Mouse (Mus musculus) frontal cortex, postnatal 14 days (tissue): ENCODE results near the gene Chac1.
A peak's percentile ranks its signal among the peaks of the same experiment; 100 is the strongest.

Experiments used
- DNase-seq, 2 experiments: peaks; one replicate each; pipeline ENCODE4 v3.0.0; 2022; ENCODE audit warnings: low spot score in 2 of 2

Gene Chac1

GRCm38 (mm10) chr2:119350555-119351486 lies at the start of gene Chac1:
Chac1 (plus strand) TSS chr2:119351229.
- DNase-seq: peak; percentile 92 to 95

GRCm38 (mm10) chr2:119302876-119303275 lies 48.2 kb upstream of the Chac1 start:
- no peak for DNase-seq

GRCm38 (mm10) chr2:119304391-119304790 lies 46.6 kb upstream of the Chac1 start:
- DNase-seq: no peak

GRCm38 (mm10) chr2:119304798-119305208 lies 46.2 kb upstream of the Chac1 start:
- no peak for DNase-seq

GRCm38 (mm10) chr2:119311544-119311943 lies 39.5 kb upstream of the Chac1 start:
- DNase-seq: no peak

GRCm38 (mm10) chr2:119312380-119312958 lies 38.6 kb upstream of the Chac1 start:
- no peak for DNase-seq

GRCm38 (mm10) chr2:119313780-119314479 lies 37.1 kb upstream of the Chac1 start:
- DNase-seq: no peak

GRCm38 (mm10) chr2:119314742-119315310 lies 36.2 kb upstream of the Chac1 start:
- DNase-seq: no peak

GRCm38 (mm10) chr2:119318043-119318710 lies 32.9 kb upstream of the Chac1 start:
- DNase-seq: no peak

GRCm38 (mm10) chr2:119320571-119320970 lies 30.5 kb upstream of the Chac1 start:
- no peak for DNase-seq

GRCm38 (mm10) chr2:119321771-119322586 lies 29.1 kb upstream of the Chac1 start:
- DNase-seq: no peak

- DNase-seq: peak; percentile 52
Observed at GRCm38 (mm10) chr2:119322587-119323300, 28.3 kb upstream of the Chac1 start.

- no peak for DNase-seq
Observed at GRCm38 (mm10) chr2:119323866-119324575, 27.0 kb upstream of the Chac1 start.

- DNase-seq: no peak
Observed at GRCm38 (mm10) chr2:119324576-119325318, 26.3 kb upstream of the Chac1 start.

- no peak for DNase-seq
Observed at GRCm38 (mm10) chr2:119325568-119326143, 25.4 kb upstream of the Chac1 start, which contains the start of gene Dll4. Dll4 (plus strand) TSS chr2:119325784.

- DNase-seq: no peak
Observed at GRCm38 (mm10) chr2:119326161-119327101, 24.6 kb upstream of the Chac1 start.

- no peak for DNase-seq
Observed at GRCm38 (mm10) chr2:119327102-119327480, 23.9 kb upstream of the Chac1 start.
